Mouse (Mus musculus) liver, adult 2 months (tissue): Measurements from ENCODE around the gene Wrap53. TPM values are rescaled to one million over a fixed set of nuclear protein-coding genes. Genes with fewer than 3 reads are reported as not detected.

Experiments used
- DNase-seq: peaks from one replicate; pipeline ENCODE4 v3.0.0-alpha.2; 2011; ENCODE audit warnings: low read depth, low spot score; ENCODE audit errors: extremely low read depth
- H3K27ac ChIP-seq: fragments of 200-500 bp; replicated peaks from 2 replicates; pipeline ENCODE4 v1.5.1; 2012; ENCODE audit warnings: low read depth, mild to moderate bottlenecking, control low read depth, inconsistent platforms, low read length; ENCODE audit not compliant: insufficient read depth
- H3K27me3 ChIP-seq: fragments of 200-500 bp; 2 replicates; pipeline ENCODE4 v1.6.1; 2012; ENCODE audit warnings: mild to moderate bottlenecking, moderate library complexity, low read length, inconsistent platforms; ENCODE audit not compliant: control insufficient read depth, insufficient read depth
- H3K36me3 ChIP-seq: fragments of 200-500 bp; 2 replicates; pipeline ENCODE4 v1.6.1; 2012; ENCODE audit warnings: low read length, inconsistent platforms; ENCODE audit not compliant: control insufficient read depth, insufficient read depth
- H3K4me1 ChIP-seq: fragments of 200-500 bp; 2 replicates; pipeline ENCODE4 v1.6.1; 2011; ENCODE audit warnings: low read length; ENCODE audit not compliant: control insufficient read depth, insufficient read depth
- H3K4me3 ChIP-seq: fragments of 200-500 bp; 2 replicates; pipeline ENCODE4 v1.5.1; 2011; ENCODE audit warnings: low read depth, mild to moderate bottlenecking, control low read depth, low read length, moderate library complexity; ENCODE audit not compliant: insufficient read depth
- H3K79me2 ChIP-seq: fragments of 200-500 bp; 2 replicates; pipeline ENCODE4 v1.6.1; 2012; ENCODE audit warnings: inconsistent platforms, mild to moderate bottlenecking, low read length, moderate library complexity; ENCODE audit not compliant: control insufficient read depth, insufficient read depth
- H3K9ac ChIP-seq: fragments of 200-500 bp; 2 replicates; pipeline ENCODE4 v1.6.1; 2012; ENCODE audit warnings: low read depth, mild to moderate bottlenecking, control low read depth, inconsistent platforms, low read length
- CTCF ChIP-seq: fragments of 200-500 bp; IDR thresholded peaks from 2 replicates; pipeline ENCODE4 v1.5.1; 2011; ENCODE audit warnings: low read depth, low read length, control low read depth
- POLR2A ChIP-seq: fragments of 200-500 bp; IDR thresholded peaks from 2 replicates; pipeline ENCODE4 v1.6.1; 2011; ENCODE audit warnings: low read length, control low read depth; ENCODE audit not compliant: insufficient read depth; ENCODE audit errors: extremely low read depth
- WGBS: fragments of 180-500 bp; shearing (Covaris S2); methylation state at CpG from one replicate; pipeline ENCODE4 v1.1.7; 2018; 5-methylcytosine and 5-hydroxymethylcytosine counted together
- polyA plus RNA-seq: library from polyadenylated mRNA; depleted of rRNA; stranded (reverse); fragments of >200 nt; gene quantifications from 2 replicates; pipeline ENCODE4 v1.2.3, GENCODE M21; 2012
- total RNA-seq: library from RNA; depleted of rRNA; stranded (reverse); fragments of >200 nt; gene quantifications from 2 replicates; pipeline ENCODE4 v1.2.3, GENCODE M21; 2014

Gene Wrap53
- total and polyA plus RNA-seq, 2 experiments = 5.6 to 11.2 TPM

DNA sequence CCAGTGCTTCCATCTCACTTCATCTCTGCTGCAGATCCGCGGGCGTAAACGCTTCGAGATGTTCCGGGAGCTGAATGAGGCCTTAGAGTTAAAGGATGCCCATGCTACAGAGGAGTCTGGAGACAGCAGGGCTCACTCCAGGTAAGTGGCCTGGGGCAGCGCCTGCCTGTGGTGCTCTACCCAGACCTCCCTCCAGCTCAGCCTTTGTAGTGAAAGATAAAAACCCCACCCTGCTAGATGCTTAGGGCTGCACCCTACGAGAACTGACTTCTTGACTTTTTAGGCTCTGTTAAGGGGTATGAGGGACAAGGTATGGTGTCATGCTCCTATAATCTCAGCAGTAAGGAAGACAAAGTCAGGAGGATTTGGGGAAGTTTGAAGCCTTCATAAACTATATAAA lies 10.6 kb upstream of the Wrap53 start:
- Histone ChIP-seq H3K36me3 (peaks cover 30% of the 10 kb centered on the region), H3K4me1 (no peaks in the 10 kb centered on the region), H3K27ac (no peak overlapping the region), H3K9ac (no peak overlapping the region), H3K27me3 (no peaks in the 10 kb centered on the region), H3K4me3 (no peak overlapping the region), H3K79me2 (no peaks in the 10 kb centered on the region)
- WGBS = 96% methylated on average over 8 of the region's 8 CpGs
- TF ChIP-seq POLR2A (no peak), CTCF (no peak)
- DNase-seq = no peak

DNA sequence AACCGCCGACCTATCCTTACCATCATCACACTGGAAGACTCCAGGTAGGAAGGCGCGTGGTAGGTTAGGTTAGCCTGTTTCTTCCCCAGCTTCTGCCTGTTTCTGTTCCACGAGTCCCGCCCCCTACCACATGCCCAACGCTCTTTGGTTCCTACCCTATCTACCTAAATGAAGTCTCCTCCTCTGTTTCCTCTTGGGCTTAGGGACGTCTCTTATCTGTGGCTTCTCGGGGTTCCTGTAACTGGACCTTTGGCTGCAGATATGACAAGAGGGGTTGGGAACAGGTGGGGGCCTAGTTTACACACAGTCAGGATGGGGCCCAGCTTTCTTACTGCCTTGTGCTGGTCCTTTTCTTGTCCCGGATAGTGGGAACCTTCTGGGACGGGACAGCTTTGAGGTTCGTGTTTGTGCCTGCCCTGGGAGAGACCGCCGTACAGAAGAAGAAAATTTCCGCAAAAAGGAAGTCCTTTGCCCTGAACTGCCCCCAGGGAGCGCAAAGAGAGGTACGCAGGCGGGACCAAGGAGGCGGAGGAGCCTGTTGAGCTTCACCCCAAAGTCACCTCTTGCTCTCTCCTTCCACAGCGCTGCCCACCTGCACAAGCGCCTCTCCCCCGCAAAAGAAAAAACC lies 9.3 kb upstream of the Wrap53 start:
- Histone ChIP-seq H3K36me3 (peaks cover 30% of the 10 kb centered on the region), H3K9ac (no peak overlapping the region), H3K27ac (no peak overlapping the region), H3K4me3 (no peak overlapping the region), H3K27me3 (no peaks in the 10 kb centered on the region), H3K4me1 (no peaks in the 10 kb centered on the region), H3K79me2 (peaks cover 2% of the 10 kb centered on the region; the same call in 1 of the 2 replicates)
- TF ChIP-seq POLR2A = no peak
- no peak for TF ChIP-seq CTCF
- no peak for DNase-seq
- whole genome bisulfite sequencing = 93% methylated on average over 22 of the region's 22 CpGs

DNA sequence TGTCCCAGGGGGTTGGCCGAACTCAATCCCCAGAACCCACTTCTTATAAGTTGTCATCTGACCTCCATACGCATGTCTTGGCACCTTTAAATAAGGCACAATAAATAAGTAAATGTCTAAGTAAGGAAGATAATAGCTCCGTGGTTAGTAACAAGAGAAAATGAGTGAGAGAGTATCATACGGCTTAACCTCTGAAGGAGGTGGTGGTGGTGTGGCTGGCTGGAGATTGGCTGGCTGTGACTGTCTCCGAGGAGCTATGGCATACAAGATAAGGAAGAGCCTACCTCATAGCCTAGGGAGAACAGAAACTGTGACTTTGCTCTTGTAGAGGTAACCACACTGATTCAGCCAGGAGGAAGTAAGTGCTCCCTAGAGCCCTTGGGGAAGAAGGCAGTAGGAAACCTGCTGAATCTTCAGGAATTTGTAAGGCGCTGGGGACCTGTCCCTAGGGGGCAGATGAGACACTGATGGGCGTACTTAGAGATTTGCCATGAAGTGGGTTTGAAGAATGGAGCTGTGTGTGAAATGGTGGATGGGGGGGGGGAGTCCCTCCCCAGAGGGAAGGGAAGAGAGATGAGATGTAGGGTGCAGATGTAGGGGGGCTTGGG lies 5.8 kb upstream of the Wrap53 start:
- H3K27me3 ChIP-seq = no peaks in the 10 kb centered on the region
- H3K4me1 ChIP-seq = peaks cover 2% of the 10 kb centered on the region; the same call in 1 of the 2 replicates
- no peak for TF ChIP-seq POLR2A
- no peak for TF ChIP-seq CTCF
- peaks cover 11% of the 10 kb centered on the region for H3K79me2 ChIP-seq
- WGBS = 81% methylated on average over 7 of the region's 7 CpGs
- DNase-seq = peak; percentile 10
- H3K4me3 ChIP-seq = no peak overlapping the region
- H3K27ac ChIP-seq = no peak overlapping the region
- no peak overlapping the region for H3K9ac ChIP-seq
- peaks cover 28% of the 10 kb centered on the region for H3K36me3 ChIP-seq

DNA sequence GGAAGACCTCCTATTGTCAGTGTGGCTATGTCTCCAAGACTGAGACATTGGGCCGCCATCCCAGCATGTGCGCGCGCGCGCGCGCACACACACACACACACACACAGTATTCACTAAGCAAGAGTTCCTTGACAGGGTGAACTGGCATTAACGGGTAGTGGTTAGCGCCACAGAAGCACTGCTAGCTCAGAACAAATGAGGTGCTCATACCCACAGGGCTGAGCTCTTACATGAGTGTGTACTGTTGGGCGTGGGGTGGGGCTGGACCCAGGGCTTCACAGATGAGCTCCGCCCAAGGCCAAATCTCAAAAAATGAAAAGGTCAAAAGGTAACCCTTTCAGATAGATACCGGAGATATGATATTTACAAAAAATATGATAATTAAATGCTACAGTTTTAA lies 4.9 kb upstream of the Wrap53 start:
- DNase-seq = no peak
- TF ChIP-seq POLR2A (no peak), CTCF (no peak)
- no peaks in the 10 kb centered on the region for H3K27me3 ChIP-seq
- no peak overlapping the region for H3K4me3 ChIP-seq
- peaks cover 2% of the 10 kb centered on the region; the same call in 1 of the 2 replicates for H3K4me1 ChIP-seq
- peaks cover 11% of the 10 kb centered on the region for H3K79me2 ChIP-seq
- H3K27ac ChIP-seq = no peak overlapping the region
- H3K36me3 ChIP-seq = peaks cover 23% of the 10 kb centered on the region
- 97% methylated on average over 13 of the region's 13 CpGs for WGBS
- no peak overlapping the region for H3K9ac ChIP-seq

DNA sequence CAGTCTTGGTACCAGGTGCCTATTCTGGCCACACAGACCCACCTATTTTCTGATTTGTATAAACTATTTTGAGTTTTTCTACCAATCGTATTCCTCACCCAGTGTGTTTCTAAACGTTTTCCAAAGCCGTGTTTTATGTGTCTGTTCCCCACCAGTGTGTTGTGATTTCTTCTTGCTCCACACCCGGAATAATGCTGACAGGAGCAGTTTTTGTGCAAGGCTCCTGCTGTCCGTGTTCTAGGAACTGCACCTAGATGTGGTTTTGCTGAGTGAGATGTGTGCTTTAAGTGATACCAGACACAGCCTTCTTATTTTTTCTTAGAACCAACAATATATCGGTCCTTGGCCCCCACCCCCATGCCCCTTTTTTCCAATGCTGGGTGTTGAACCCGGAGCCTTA lies 4.0 kb upstream of the Wrap53 start:
- Histone ChIP-seq H3K9ac (no peak overlapping the region), H3K4me3 (no peak overlapping the region), H3K79me2 (peaks cover 11% of the 10 kb centered on the region), H3K27ac (no peak overlapping the region), H3K4me1 (peaks cover 2% of the 10 kb centered on the region; the same call in 1 of the 2 replicates), H3K36me3 (peaks cover 14% of the 10 kb centered on the region; the same call in 1 of the 2 replicates), H3K27me3 (no peaks in the 10 kb centered on the region)
- DNase-seq = no peak
- WGBS = 82% methylated on average over 7 of the region's 7 CpGs
- no peak for TF ChIP-seq CTCF
- no peak for TF ChIP-seq POLR2A

DNA sequence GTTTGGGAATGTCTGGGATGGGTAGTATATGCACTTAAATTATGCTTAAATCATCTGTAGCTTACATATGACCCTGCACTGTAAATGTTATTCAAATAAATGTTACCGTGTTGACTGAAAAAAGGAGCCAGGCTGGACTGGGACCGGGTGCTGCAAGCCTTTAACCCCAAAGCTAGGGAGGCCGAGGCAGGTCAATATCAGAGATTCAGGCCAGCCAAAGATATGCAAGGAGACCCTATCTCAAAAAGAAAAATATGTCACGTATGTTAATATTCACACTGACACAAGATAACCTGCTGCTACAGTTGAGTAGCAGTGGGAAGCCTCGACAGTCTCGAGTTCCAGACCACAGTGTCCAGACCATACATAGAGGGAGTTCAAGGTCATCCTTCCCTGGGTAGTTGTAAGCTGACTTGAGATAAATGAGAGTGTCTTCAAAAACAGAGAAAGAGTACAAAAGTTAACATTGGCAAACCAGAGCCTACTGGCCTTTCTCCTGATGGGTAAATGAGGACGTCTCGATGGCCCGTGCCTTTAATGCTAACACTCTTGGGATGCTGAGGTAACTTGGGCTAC lies 2.3 kb upstream of the Wrap53 start:
- no peak for DNase-seq
- Histone ChIP-seq H3K4me1 (peaks cover 6% of the 10 kb centered on the region), H3K36me3 (peaks cover 4% of the 10 kb centered on the region; the same call in 1 of the 2 replicates), H3K27ac (no peak overlapping the region), H3K27me3 (no peaks in the 10 kb centered on the region), H3K4me3 (no peak overlapping the region), H3K9ac (no peak overlapping the region), H3K79me2 (peaks cover 18% of the 10 kb centered on the region)
- TF ChIP-seq POLR2A = no peak
- no peak for TF ChIP-seq CTCF
- WGBS = 48% methylated on average over 9 of the region's 9 CpGs
